Mouse (Mus musculus) heart, postnatal 0 days (tissue): ENCODE results near the gene Nfia.

ENCODE experiments used
- CTCF ChIP-seq: IDR thresholded peaks from 2 replicates; pipeline ENCODE4 v1.5.1; 2016; ENCODE audit warnings: antibody characterized with exemption, control low read depth, low read depth
- EP300 ChIP-seq: IDR thresholded peaks from 2 replicates; pipeline ENCODE4 v1.6.1; 2016; ENCODE audit warnings: antibody characterized with exemption, low read depth

GRCm38 (mm10) chr4:98099433-98099832 lies 326.9 kb downstream of the Nfia start:
- TF ChIP-seq EP300 = no peak
- no peak for TF ChIP-seq CTCF
